Mouse (Mus musculus): ENCODE data around the gene Dcakd. TPM values are rescaled to one million over a fixed set of nuclear protein-coding genes. Genes with fewer than 3 reads are reported as not detected.

Gene Dcakd
- polyA plus RNA-seq, 1 experiment from 2014 or later: 109 TPM

DNA sequence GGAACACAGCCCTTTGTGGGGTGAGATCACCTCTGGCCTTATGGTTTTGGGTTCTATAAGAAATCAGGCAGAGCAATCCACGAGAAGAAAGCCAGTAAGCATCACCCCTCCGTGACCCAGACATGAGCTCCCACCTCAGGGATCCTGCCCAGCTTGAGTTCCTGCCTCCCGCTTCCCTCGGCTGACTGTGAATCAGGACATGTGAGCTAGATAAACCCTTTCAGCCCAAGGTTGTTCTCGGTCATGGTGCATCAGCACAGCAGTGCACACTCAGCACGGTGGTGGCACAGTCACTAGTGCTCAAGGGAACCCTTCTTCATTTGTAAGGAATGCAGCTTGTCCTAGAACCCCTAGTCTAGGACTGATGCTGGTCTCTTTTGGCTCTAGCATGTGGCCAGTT, 9.3 kb downstream of the Dcakd start:
- WGBS: 70% methylated on average over 6 of the region's 6 CpGs
- Histone ChIP-seq H3K9ac (ENCODE audit: low read depth, low read length) (no peak overlapping the region), H3K4me1 (replicated peaks; ENCODE audit: control insufficient read depth, insufficient read depth, low read length) (peaks cover 9% of the 10 kb centered on the region)

DNA sequence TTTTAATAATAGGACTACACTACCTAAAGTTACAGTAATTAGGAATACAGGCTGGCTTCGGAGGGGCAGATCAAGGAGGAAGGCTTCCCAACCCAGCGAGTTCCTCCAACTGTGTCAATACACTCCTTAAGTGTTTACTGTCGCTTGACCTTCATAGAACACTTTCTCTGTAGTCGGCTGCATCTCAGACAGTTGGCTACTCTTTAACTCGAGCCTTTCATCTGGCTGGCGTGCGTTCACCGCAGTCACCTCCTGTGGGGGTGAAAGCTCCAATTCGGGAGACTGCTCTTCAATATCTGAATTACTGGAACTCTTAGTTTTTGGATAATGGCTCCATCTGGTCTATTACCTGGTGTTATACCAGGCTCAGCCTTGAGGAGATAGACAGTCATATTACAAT, 10.5 kb downstream of the Dcakd start:
- H3K9ac ChIP-seq (ENCODE audit: low read depth, low read length): no peak overlapping the region
- H3K4me2 ChIP-seq: peak overlapping the region; percentile 12; the same call in 1 of the 2 replicates
- peaks cover 9% of the 10 kb centered on the region for H3K4me1 ChIP-seq (replicated peaks; ENCODE audit: control insufficient read depth, insufficient read depth, low read length)
- H3K4me3 ChIP-seq (ENCODE audit: low read depth, low read length): no peak overlapping the region
- no peak for ATAC-seq (replicated peaks; ENCODE audit: low FRiP score)
- 54% methylated on average over 9 of the region's 9 CpGs for WGBS
- H3K27ac ChIP-seq (ENCODE audit: low read depth, low read length): no peak overlapping the region
- H3K9me3 ChIP-seq (ENCODE audit: control insufficient read depth, low read length): no peaks in the 10 kb centered on the region
- no peaks in the 10 kb centered on the region for H3K27me3 ChIP-seq (replicated peaks; ENCODE audit: control insufficient read depth, insufficient read depth, low read length)
- peaks cover 8% of the 10 kb centered on the region; the same call in 1 of the 2 replicates for H3K36me3 ChIP-seq (ENCODE audit: control insufficient read depth, insufficient read depth, low read length)
- no peak for DNase-seq (ENCODE audit: low spot score)

More for the DNA sequence above, 9.3 kb downstream of the Dcakd start:
- no peak overlapping the region for H3K27ac ChIP-seq (ENCODE audit: low read depth, low read length)
- DNase-seq (ENCODE audit: low spot score) (no peak), ATAC-seq (replicated peaks; ENCODE audit: low FRiP score) (no peak)
- H3K27me3 ChIP-seq (replicated peaks; ENCODE audit: control insufficient read depth, insufficient read depth, low read length): no peaks in the 10 kb centered on the region
- no peaks in the 10 kb centered on the region for H3K9me3 ChIP-seq (ENCODE audit: control insufficient read depth, low read length)
- peaks cover 2% of the 10 kb centered on the region; the same call in 1 of the 2 replicates for H3K36me3 ChIP-seq (ENCODE audit: control insufficient read depth, insufficient read depth, low read length)
- H3K4me2 ChIP-seq: no peak overlapping the region
- H3K4me3 ChIP-seq (ENCODE audit: low read depth, low read length): no peak overlapping the region

DNA sequence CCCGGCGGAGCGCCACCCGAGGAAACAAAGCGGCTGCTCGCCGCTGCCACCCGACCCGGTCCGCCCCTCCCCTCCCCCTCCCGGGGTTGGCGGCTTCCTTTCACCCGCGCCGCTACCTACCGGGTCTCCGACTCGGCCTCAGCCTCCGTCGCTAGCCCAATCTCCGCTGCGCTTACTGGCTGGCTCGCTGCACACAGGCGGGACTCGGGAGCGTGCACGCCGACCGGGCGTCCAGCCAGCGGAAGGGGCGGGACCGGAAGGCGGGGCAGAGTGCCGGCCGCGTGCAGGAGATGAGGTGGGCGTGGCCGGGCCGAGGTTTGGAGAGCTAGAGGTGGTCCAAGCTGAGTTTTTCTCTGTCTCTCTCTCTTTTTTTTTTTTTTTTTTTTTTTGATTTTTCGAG, 11.2 kb downstream of the Dcakd start:
- Histone ChIP-seq H3K9me3 (ENCODE audit: control insufficient read depth, low read length) (no peaks in the 10 kb centered on the region), H3K27ac (ENCODE audit: low read depth, low read length) (peak overlapping the region; percentile 89), H3K4me3 (ENCODE audit: low read depth, low read length) (peak overlapping the region; percentile 85), H3K4me1 (replicated peaks; ENCODE audit: control insufficient read depth, insufficient read depth, low read length) (peaks cover 9% of the 10 kb centered on the region), H3K9ac (ENCODE audit: low read depth, low read length) (peak overlapping the region; percentile 92), H3K4me2 (peak overlapping the region; percentile 67), H3K27me3 (replicated peaks; ENCODE audit: control insufficient read depth, insufficient read depth, low read length) (no peaks in the 10 kb centered on the region), H3K36me3 (ENCODE audit: control insufficient read depth, insufficient read depth, low read length) (peaks cover 8% of the 10 kb centered on the region; the same call in 1 of the 2 replicates)
- peak; percentile 98 for ATAC-seq (replicated peaks; ENCODE audit: low FRiP score)
- DNase-seq (ENCODE audit: low spot score): peak; percentile 99
- under 1% methylated on average over 41 of the region's 41 CpGs for WGBS

DNA sequence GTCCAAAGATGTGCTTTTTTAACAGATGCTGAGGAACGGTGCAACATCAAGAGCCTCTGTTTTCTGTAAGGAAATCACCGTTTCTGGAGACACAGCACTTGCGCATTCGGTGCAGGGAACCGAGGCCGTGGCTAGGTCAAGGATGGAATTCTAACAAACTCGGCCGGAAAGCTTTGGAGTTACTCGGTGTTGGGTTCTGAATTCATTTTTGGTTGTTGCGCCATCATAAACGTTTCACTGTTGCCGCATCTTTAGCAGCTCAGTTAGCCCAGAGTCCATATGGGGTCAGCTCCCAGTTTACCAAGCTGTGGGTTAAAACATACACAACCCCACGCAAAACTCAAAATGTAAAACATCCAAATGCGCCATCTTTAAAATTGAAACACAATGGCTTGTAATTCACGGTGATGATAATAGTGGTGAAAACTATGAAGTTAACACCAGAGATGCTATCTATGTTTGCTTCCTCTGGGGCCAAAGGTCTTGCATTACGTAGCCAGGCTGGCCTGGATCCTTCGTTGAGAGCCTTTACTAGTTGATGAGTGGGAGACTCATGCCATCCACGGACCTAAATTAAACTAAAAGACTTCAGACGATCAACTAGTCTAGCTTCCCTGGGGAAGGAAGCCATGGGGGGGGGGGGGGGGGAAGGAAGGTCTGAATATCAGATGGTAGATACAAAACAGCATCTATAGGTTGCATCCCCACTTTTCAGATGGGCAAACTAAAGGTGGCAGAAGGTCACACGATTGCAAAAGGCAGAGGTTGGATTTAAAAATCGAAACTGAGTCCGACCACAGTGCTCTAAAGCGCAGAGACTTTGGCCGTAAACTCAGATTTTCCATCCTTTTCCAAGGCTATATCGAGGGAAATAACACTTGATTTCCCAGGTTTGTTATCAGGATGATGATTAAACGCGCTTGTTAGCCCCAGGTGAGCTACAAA, 12.0 kb downstream of the Dcakd start:
- no peak for DNase-seq (ENCODE audit: low spot score)
- no peak for ATAC-seq (replicated peaks; ENCODE audit: low FRiP score)

DNA sequence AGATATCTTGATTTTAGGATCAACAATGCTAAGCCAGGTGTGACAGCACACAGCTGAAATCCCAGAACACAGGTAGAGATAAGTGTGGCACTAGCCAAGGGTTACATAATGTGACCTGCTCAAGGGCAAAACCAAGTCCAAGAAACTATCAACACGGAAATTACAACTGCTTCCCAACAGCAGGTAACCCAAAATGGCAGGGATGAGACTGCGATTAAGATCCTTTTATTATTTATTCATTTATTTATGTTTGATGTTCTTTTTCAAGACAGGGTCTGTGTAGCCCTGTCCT, 17.0 kb downstream of the Dcakd start:
- ATAC-seq (replicated peaks; ENCODE audit: low FRiP score) (no peak), DNase-seq (ENCODE audit: low spot score) (no peak)
- H3K36me3 ChIP-seq (ENCODE audit: control insufficient read depth, insufficient read depth, low read length): peaks cover 11% of the 10 kb centered on the region; the same call in 1 of the 2 replicates
- no peaks in the 10 kb centered on the region for H3K27me3 ChIP-seq (replicated peaks; ENCODE audit: control insufficient read depth, insufficient read depth, low read length)
- H3K4me1 ChIP-seq (replicated peaks; ENCODE audit: control insufficient read depth, insufficient read depth, low read length): peaks cover 22% of the 10 kb centered on the region
- H3K9me3 ChIP-seq (ENCODE audit: control insufficient read depth, low read length): no peaks in the 10 kb centered on the region
- no peak overlapping the region for H3K4me2 ChIP-seq
- H3K4me3 ChIP-seq (ENCODE audit: low read depth, low read length): no peak overlapping the region
- no peak overlapping the region for H3K27ac ChIP-seq (ENCODE audit: low read depth, low read length)
- no peak overlapping the region for H3K9ac ChIP-seq (ENCODE audit: low read depth, low read length)
- WGBS: 81% methylated on average over 2 of the region's 2 CpGs

More for the DNA sequence above, 12.0 kb downstream of the Dcakd start:
- peaks cover 9% of the 10 kb centered on the region for H3K4me1 ChIP-seq (replicated peaks; ENCODE audit: control insufficient read depth, insufficient read depth, low read length)
- peak overlapping the region; percentile 67 for H3K4me2 ChIP-seq
- 42% methylated on average over 27 of the region's 27 CpGs for WGBS
- peaks cover 8% of the 10 kb centered on the region; the same call in 1 of the 2 replicates for H3K36me3 ChIP-seq (ENCODE audit: control insufficient read depth, insufficient read depth, low read length)
- no peaks in the 10 kb centered on the region for H3K9me3 ChIP-seq (ENCODE audit: control insufficient read depth, low read length)
- peak overlapping the region; percentile 89 for H3K27ac ChIP-seq (ENCODE audit: low read depth, low read length)
- peak overlapping the region; percentile 85 for H3K4me3 ChIP-seq (ENCODE audit: low read depth, low read length)
- H3K9ac ChIP-seq (ENCODE audit: low read depth, low read length): peak overlapping the region; percentile 92
- no peaks in the 10 kb centered on the region for H3K27me3 ChIP-seq (replicated peaks; ENCODE audit: control insufficient read depth, insufficient read depth, low read length)

DNA sequence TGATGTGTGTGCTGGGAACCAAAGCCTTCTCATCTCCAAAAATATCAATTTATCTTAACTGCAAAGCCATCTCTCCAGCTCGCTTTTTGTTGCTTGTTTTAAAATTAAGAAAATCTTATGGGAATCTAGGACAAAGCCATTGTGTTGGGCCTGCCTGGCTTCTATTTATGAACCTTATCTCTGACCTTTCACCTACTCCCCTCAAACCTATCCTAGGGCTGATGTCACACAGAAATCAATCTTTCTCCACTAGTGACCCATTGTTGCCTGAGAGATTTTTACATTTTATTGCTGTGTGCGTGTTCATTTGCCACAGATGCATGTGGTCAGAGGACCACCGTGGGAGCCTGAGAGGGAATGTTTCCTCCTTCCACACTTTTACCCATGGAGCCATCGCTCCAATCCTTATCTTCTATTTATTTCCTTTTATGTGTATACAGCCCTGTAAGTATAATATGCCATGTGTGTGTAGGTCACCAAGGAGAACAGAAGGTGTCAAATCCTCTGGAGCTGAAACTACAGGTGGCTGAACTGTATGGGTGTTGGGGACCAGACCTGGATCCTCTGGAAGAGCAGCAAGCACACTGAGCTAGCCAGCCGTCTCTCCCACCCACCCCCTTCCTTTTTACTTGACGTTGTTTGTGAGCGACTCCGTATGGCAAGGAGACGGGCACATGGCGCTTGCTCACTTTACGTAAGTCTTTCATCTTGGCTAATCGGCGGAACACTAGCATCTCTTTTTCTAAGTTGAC, 17.5 kb downstream of the Dcakd start:
- no peak for ATAC-seq (replicated peaks; ENCODE audit: low FRiP score)
- Histone ChIP-seq H3K27me3 (replicated peaks; ENCODE audit: control insufficient read depth, insufficient read depth, low read length) (no peaks in the 10 kb centered on the region), H3K9ac (ENCODE audit: low read depth, low read length) (no peak overlapping the region), H3K4me1 (replicated peaks; ENCODE audit: control insufficient read depth, insufficient read depth, low read length) (peaks cover 20% of the 10 kb centered on the region), H3K4me2 (no peak overlapping the region), H3K36me3 (ENCODE audit: control insufficient read depth, insufficient read depth, low read length) (peaks cover 11% of the 10 kb centered on the region; the same call in 1 of the 2 replicates), H3K9me3 (ENCODE audit: control insufficient read depth, low read length) (no peaks in the 10 kb centered on the region), H3K27ac (ENCODE audit: low read depth, low read length) (no peak overlapping the region), H3K4me3 (ENCODE audit: low read depth, low read length) (no peak overlapping the region)
- DNase-seq (ENCODE audit: low spot score): no peak
- WGBS: 74% methylated on average over 13 of the region's 13 CpGs

DNA sequence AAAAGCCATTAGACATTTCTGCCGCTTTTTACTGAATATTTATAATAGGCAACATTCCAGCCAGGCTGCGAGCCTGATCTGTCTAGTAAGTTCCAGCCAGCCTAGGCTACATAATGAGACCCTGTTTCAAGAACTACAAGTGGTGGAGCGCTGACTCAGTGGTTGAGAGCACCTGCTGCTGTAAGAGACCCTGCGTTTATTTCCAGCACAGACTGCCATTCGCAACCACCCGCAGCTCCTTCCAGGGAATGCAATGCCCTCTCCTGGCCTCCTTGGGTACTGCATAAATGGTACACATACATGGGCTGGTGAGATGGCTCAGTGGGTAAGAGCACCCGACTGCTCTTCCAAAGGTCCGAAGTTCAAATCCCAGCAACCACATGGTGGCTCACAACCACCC, 18.9 kb downstream of the Dcakd start:
- Histone ChIP-seq H3K27ac (ENCODE audit: low read depth, low read length) (no peak overlapping the region), H3K4me2 (no peak overlapping the region), H3K27me3 (replicated peaks; ENCODE audit: control insufficient read depth, insufficient read depth, low read length) (no peaks in the 10 kb centered on the region), H3K9me3 (ENCODE audit: control insufficient read depth, low read length) (no peaks in the 10 kb centered on the region), H3K9ac (ENCODE audit: low read depth, low read length) (no peak overlapping the region), H3K4me3 (ENCODE audit: low read depth, low read length) (no peak overlapping the region), H3K4me1 (replicated peaks; ENCODE audit: control insufficient read depth, insufficient read depth, low read length) (peaks cover 16% of the 10 kb centered on the region), H3K36me3 (ENCODE audit: control insufficient read depth, insufficient read depth, low read length) (peaks cover 8% of the 10 kb centered on the region; the same call in 1 of the 2 replicates)
- 95% methylated on average over 8 of the region's 8 CpGs for WGBS
- ATAC-seq (replicated peaks; ENCODE audit: low FRiP score): no peak
- no peak for DNase-seq (ENCODE audit: low spot score)

DNA sequence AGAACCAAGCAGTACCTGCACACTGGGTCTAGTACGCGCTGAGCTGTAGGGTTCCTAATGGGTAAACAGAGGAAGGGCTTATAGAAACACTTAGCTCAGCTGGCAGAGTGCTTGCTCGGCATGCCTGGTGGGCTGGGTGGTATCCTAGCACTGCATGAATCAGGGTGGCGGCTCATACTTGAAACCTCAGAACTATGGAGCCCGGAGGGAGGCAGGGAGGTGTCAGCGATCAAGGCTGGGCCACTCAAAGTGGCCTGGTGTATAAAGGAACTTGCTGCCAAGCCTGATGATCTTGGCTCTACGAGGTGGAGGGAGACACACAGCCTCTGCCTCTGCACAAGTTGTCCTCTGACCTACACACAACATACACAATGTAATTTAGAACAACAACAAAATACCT, 19.6 kb downstream of the Dcakd start:
- no peak; the same call in 1 of the 2 replicates for ATAC-seq (replicated peaks; ENCODE audit: low FRiP score)
- Histone ChIP-seq H3K36me3 (ENCODE audit: control insufficient read depth, insufficient read depth, low read length) (peaks cover 8% of the 10 kb centered on the region; the same call in 1 of the 2 replicates), H3K27me3 (replicated peaks; ENCODE audit: control insufficient read depth, insufficient read depth, low read length) (no peaks in the 10 kb centered on the region), H3K4me3 (ENCODE audit: low read depth, low read length) (no peak overlapping the region), H3K9ac (ENCODE audit: low read depth, low read length) (no peak overlapping the region), H3K4me2 (no peak overlapping the region), H3K4me1 (replicated peaks; ENCODE audit: control insufficient read depth, insufficient read depth, low read length) (peaks cover 16% of the 10 kb centered on the region), H3K9me3 (ENCODE audit: control insufficient read depth, low read length) (no peaks in the 10 kb centered on the region), H3K27ac (ENCODE audit: low read depth, low read length) (no peak overlapping the region)
- no peak for DNase-seq (ENCODE audit: low spot score)
- WGBS: 82% methylated on average over 7 of the region's 7 CpGs
